Mouse (Mus musculus): Measurements from ENCODE around the gene Errfi1.

The Errfi1 gene

DNA sequence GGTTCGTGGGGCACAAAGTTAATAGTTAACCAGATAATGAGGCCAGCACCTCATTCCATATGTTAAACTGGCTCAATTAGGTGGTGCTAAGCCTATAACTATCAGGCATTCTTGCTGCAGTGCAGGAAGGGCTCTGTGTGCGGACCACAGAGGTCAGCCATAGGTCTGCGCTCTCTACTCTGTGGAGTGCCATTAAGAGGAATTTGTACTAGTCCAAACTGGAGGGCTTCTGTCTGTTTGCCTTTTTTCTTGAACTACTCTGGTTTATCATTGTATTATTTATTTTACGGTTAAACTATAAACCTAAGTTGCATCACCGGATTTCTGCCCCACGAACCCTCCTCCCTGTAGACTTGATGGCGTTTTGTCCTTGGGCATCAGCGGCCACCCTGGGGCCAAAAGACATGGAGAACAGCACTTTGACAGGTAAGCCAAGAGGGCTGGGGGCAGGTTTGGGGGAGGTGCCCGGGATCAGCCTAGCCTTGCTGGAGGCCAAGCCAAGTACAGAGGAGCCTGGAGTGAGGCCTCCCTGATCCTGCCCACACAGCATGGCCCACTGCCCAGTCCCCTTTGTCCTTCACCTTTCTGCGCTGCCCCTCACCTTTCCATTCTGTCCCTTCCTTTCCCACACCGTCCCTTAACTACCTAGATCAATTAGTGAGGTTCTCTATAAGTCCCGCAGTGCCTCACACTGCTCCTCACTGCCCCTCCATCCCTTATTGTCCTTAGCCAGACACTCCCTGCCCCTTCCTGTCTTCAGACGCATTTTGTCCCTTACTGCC is at the start of gene Errfi1:
Errfi1 (plus strand) TSS at position 240 of the 782 bp plus-strand sequence.
- Histone ChIP-seq H3K27me3 (ENCODE audit: insufficient read depth, low read length) (peaks cover 28% of the 10 kb centered on the region), H3K4me1 (replicated peaks; ENCODE audit: low read depth, low read length) (peaks cover 12% of the 10 kb centered on the region), H3K9me3 (ENCODE audit: low read length) (no peaks in the 10 kb centered on the region), H3K36me3 (ENCODE audit: insufficient read depth, low read length) (no peaks in the 10 kb centered on the region), H3K4me3 (replicated peaks; ENCODE audit: low read length) (peak within 1 kb of the TSS; percentile 89)
- TF ChIP-seq CTCF (conservative IDR thresholded peaks at IDR 0.05; ENCODE audit: low read length), result no peak
- no peak for TF ChIP-seq POU5F1 (IDR thresholded peaks at IDR 0.05; ENCODE audit: borderline replicate concordance, low read length)
- no peak for TF ChIP-seq NANOG (IDR thresholded peaks at IDR 0.05; ENCODE audit: borderline replicate concordance, low read length)

DNA sequence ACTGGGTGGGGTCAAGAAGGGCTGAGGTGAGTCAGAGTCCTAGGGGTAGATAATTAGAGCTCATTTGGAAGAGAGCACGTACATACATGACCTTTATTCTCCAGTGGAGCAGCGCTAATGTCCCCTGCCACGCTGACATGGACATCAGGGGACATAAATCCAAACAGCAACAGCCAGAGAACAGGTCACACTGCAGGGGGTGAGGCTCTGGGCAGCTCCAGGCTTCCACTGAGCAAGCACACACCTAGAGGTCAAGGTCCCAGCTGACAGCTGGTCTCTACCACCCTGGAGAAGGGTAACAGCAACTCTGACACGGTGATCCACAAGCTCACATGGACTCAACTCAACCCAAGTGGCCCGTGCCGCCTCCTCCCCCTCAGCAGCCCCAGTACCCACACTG is 49.5 kb upstream of the Errfi1 start:
- TF ChIP-seq POU5F1 (IDR thresholded peaks at IDR 0.05; ENCODE audit: borderline replicate concordance, low read length), result no peak
- H3K36me3 ChIP-seq (ENCODE audit: insufficient read depth, low read length), result no peaks in the 10 kb centered on the region
- H3K27me3 ChIP-seq (ENCODE audit: insufficient read depth, low read length), result 0 out of 2 replicates have a peak, but pooled peaks cover 4% of the 10 kb centered on the region
- no peak overlapping the region for H3K4me3 ChIP-seq (replicated peaks; ENCODE audit: low read length)
- peaks cover 33% of the 10 kb centered on the region for H3K4me1 ChIP-seq (replicated peaks; ENCODE audit: low read depth, low read length)
- H3K9me3 ChIP-seq (ENCODE audit: low read length), result no peaks in the 10 kb centered on the region

DNA sequence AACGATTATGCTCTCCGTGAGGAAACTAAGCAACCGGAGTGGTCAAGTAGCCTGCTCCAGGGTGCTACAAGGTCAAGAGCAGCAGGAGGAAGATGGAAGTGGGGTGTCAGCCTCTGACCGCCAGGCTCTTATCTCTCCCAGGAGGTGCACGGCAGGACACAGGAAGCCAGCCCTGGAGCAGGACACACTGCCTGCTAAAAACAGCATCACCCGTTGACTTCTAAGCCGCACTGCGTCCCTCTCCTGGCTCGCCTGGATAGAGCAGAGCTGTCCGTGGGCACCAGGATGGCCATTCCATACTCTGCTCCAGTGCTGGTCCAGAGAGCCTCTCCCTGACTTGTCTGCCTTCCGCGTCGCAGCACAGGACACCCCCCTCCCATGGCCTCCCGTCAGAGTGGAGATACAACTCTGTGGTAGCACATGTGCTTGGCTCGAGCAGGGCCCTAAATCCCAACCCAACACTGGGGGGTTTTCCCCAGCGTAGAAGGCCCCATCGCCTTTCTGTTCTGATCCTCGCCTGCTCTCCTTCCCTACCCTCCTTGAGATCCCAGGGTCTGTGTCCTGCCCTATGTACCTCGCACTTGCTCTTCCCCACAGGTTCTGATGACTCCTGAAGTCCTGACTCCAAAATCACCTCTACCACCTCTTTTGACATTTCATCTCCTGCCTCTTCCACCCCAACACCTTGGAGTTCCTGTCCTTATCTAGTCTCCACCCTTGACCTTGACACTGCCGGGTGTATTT is 45.8 kb upstream of the Errfi1 start:
- 0 out of 2 replicates have a peak, but pooled peaks cover 4% of the 10 kb centered on the region for H3K27me3 ChIP-seq (ENCODE audit: insufficient read depth, low read length)
- no peaks in the 10 kb centered on the region for H3K36me3 ChIP-seq (ENCODE audit: insufficient read depth, low read length)
- H3K4me1 ChIP-seq (replicated peaks; ENCODE audit: low read depth, low read length), result peaks cover 19% of the 10 kb centered on the region
- H3K4me3 ChIP-seq (replicated peaks; ENCODE audit: low read length), result no peak overlapping the region
- TF ChIP-seq POU5F1 (IDR thresholded peaks at IDR 0.05; ENCODE audit: borderline replicate concordance, low read length) (no peak), NANOG (IDR thresholded peaks at IDR 0.05; ENCODE audit: borderline replicate concordance, low read length) (no peak), CTCF (conservative IDR thresholded peaks at IDR 0.05; ENCODE audit: low read length) (no peak)
- peaks cover 5% of the 10 kb centered on the region; the same call in 1 of the 2 replicates for H3K9me3 ChIP-seq (ENCODE audit: low read length)

DNA sequence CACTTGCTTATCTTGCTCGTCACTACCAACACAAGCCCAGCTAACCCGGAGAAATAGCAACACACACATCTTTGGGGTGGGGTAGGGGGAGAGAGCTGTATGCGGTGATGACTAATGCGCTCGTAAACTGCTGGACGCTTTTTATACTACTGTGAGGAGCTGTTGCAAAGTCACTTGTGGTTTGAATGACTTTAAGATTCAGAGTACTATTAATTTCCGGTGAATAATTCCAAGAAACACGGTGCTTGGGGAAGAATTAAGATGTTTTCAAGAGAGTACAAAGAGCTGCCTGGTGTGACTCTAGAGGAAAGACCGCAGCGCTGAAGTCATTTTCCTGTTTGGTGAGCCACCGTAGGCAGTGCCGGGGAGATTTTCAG is 45.3 kb upstream of the Errfi1 start:
- Histone ChIP-seq H3K4me3 (replicated peaks; ENCODE audit: low read length) (no peak overlapping the region), H3K9me3 (ENCODE audit: low read length) (peaks cover 5% of the 10 kb centered on the region; the same call in 1 of the 2 replicates), H3K4me1 (replicated peaks; ENCODE audit: low read depth, low read length) (peaks cover 19% of the 10 kb centered on the region), H3K27me3 (ENCODE audit: insufficient read depth, low read length) (0 out of 2 replicates have a peak, but pooled peaks cover 4% of the 10 kb centered on the region), H3K36me3 (ENCODE audit: insufficient read depth, low read length) (no peaks in the 10 kb centered on the region)
- TF ChIP-seq POU5F1 (IDR thresholded peaks at IDR 0.05; ENCODE audit: borderline replicate concordance, low read length) (no peak), NANOG (IDR thresholded peaks at IDR 0.05; ENCODE audit: borderline replicate concordance, low read length) (no peak), CTCF (conservative IDR thresholded peaks at IDR 0.05; ENCODE audit: low read length) (no peak)

DNA sequence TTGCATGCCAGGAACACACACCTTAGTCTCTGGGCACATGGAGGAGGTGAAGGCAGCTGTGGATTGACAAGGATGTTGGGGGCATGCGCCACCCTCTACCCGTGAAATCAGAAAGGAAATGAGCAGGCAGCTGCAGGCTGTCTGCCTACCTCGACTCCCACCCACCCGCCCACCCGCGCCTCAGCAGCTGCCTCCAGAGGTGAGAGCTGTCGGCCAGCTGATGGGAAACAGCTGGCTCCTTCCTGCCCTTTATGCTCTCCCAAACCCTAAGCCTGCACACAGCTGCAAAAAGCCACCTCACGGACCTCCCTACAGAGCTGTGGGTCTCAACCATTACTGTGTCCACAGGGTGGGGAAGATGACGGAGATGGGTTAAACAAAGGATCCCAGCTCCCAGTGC is 44.4 kb upstream of the Errfi1 start:
- Histone ChIP-seq H3K9me3 (ENCODE audit: low read length) (peaks cover 5% of the 10 kb centered on the region; the same call in 1 of the 2 replicates), H3K36me3 (ENCODE audit: insufficient read depth, low read length) (no peaks in the 10 kb centered on the region), H3K4me3 (replicated peaks; ENCODE audit: low read length) (no peak overlapping the region), H3K27me3 (ENCODE audit: insufficient read depth, low read length) (0 out of 2 replicates have a peak, but pooled peaks cover 4% of the 10 kb centered on the region), H3K4me1 (replicated peaks; ENCODE audit: low read depth, low read length) (peaks cover 19% of the 10 kb centered on the region)
- TF ChIP-seq NANOG (IDR thresholded peaks at IDR 0.05; ENCODE audit: borderline replicate concordance, low read length) (no peak), POU5F1 (IDR thresholded peaks at IDR 0.05; ENCODE audit: borderline replicate concordance, low read length) (no peak), CTCF (conservative IDR thresholded peaks at IDR 0.05; ENCODE audit: low read length) (no peak)

DNA sequence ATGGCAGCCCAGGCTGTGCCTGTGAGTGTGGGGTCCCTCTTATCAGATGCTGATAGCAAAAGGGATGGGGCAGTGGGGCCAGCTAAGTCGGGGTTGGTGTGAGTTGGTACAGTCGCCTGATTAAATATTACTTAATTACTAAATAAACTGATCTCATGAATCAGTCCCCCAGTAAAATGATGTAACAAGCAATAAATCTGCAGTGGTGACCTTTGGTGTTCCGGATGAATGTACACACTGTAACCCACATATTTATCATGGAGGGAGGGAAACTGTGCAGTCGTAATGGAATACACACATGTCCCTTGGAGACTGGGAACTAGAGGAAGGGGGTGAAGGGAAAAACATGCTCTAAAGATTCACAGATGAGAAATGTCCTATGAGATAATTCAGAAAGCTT is 38.6 kb upstream of the Errfi1 start:
- Histone ChIP-seq H3K36me3 (ENCODE audit: insufficient read depth, low read length) (no peaks in the 10 kb centered on the region), H3K4me1 (replicated peaks; ENCODE audit: low read depth, low read length) (peaks cover 25% of the 10 kb centered on the region), H3K9me3 (ENCODE audit: low read length) (peaks cover 5% of the 10 kb centered on the region; the same call in 1 of the 2 replicates), H3K27me3 (ENCODE audit: insufficient read depth, low read length) (peaks cover 19% of the 10 kb centered on the region), H3K4me3 (replicated peaks; ENCODE audit: low read length) (no peak overlapping the region)
- no peak for TF ChIP-seq CTCF (conservative IDR thresholded peaks at IDR 0.05; ENCODE audit: low read length)
- TF ChIP-seq POU5F1 (IDR thresholded peaks at IDR 0.05; ENCODE audit: borderline replicate concordance, low read length), result no peak
- no peak for TF ChIP-seq NANOG (IDR thresholded peaks at IDR 0.05; ENCODE audit: borderline replicate concordance, low read length)

DNA sequence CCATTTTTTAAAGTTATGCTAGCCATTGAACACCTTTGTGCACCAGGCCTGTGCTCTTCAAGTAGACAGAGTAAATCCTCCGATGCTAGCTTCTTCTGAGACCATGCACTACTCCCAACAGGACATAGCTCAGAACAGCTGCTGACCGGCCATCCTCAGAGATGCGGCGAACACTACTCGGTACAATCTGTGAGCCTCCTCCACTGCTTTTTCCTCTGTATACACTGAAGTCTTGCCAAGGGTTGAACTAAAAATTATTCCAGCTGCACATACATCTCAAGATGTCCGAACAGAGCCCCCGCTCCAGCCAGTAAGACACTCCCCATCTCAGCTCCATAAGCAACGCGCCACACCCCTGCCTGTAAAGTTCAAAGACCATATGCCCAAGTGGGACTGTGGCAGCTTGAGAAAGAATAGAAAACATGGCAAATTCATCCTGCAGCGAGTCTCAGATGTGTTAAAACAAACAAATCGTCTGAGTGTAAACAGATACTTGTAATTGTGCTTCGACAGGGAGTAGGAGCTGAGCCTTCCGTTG is 37.2 kb upstream of the Errfi1 start:
- TF ChIP-seq NANOG (IDR thresholded peaks at IDR 0.05; ENCODE audit: borderline replicate concordance, low read length) (no peak), CTCF (conservative IDR thresholded peaks at IDR 0.05; ENCODE audit: low read length) (no peak), POU5F1 (IDR thresholded peaks at IDR 0.05; ENCODE audit: borderline replicate concordance, low read length) (no peak)
- Histone ChIP-seq H3K27me3 (ENCODE audit: insufficient read depth, low read length) (peaks cover 28% of the 10 kb centered on the region), H3K4me1 (replicated peaks; ENCODE audit: low read depth, low read length) (peaks cover 32% of the 10 kb centered on the region)

More for the DNA sequence above, 37.2 kb upstream of the Errfi1 start:
- Histone ChIP-seq H3K4me3 (replicated peaks; ENCODE audit: low read length) (no peak overlapping the region), H3K9me3 (ENCODE audit: low read length) (no peaks in the 10 kb centered on the region; the same call in 1 of the 2 replicates), H3K36me3 (ENCODE audit: insufficient read depth, low read length) (no peaks in the 10 kb centered on the region)

Data from E14TG2a.4 (cell line).